Mouse (Mus musculus) bone marrow macrophage, adult 2 months (primary cell): ENCODE results near the gene Gpr85. TPM values are rescaled to one million over a fixed set of nuclear protein-coding genes. Genes with fewer than 3 reads are reported as not detected.

Source experiments
- H3K27ac ChIP-seq: 2 replicates; pipeline ENCODE4 v1.5.1; 2012; ENCODE audit warnings: low read depth, low read length; ENCODE audit not compliant: insufficient read depth
- H3K4me1 ChIP-seq: 2 replicates; pipeline ENCODE4 v1.6.1; 2012; ENCODE audit warnings: low read length; ENCODE audit not compliant: control insufficient read depth, insufficient read depth
- H3K4me3 ChIP-seq: 2 replicates; pipeline ENCODE4 v1.5.1; 2012; ENCODE audit warnings: mild to moderate bottlenecking, low read length, moderate library complexity; ENCODE audit not compliant: insufficient read depth
- CTCF ChIP-seq: IDR thresholded peaks from 2 replicates; pipeline ENCODE4 v1.5.1; 2012; ENCODE audit warnings: low read depth, mild to moderate bottlenecking, low read length, moderate library complexity
- POLR2A ChIP-seq: IDR thresholded peaks from 2 replicates; pipeline ENCODE4 v1.6.1; 2012; ENCODE audit warnings: mild to moderate bottlenecking, low read depth, low read length, borderline replicate concordance
- polyA plus RNA-seq: library from polyadenylated mRNA; stranded (reverse); fragments of >200 nt; gene quantifications from 2 replicates; pipeline ENCODE4 v1.2.4, GENCODE M21; 2012; ENCODE audit not compliant: missing spikeins, insufficient read depth, insufficient read length

The Gpr85 gene
- polyA plus RNA-seq: 6.7 and 9.7 TPM in 2 replicates

- H3K27ac ChIP-seq: peak within 1 kb of the TSS; percentile 27
- TF ChIP-seq POLR2A (no peak), CTCF (no peak)
- H3K4me1 ChIP-seq: peaks cover 8% of the 10 kb centered on the region
- peak within 1 kb of the TSS; percentile 65 for H3K4me3 ChIP-seq
These were observed at the start of gene Gpr85 for GRCm38 (mm10) chr6:13839345-13840054. Gpr85 (minus strand) TSS chr6:13839942.

- TF ChIP-seq CTCF (no peak), POLR2A (no peak)
- H3K4me1 ChIP-seq: no peaks in the 10 kb centered on the region
- no peak overlapping the region for H3K4me3 ChIP-seq
- H3K27ac ChIP-seq: no peak overlapping the region
These were observed 45.3 kb upstream of the Gpr85 start for GRCm38 (mm10) chr6:13884877-13885592.

GRCm38 (mm10) chr6:13882919-13883318 lies 43.2 kb upstream of the Gpr85 start:
- TF ChIP-seq POLR2A (no peak), CTCF (no peak)
- Histone ChIP-seq H3K4me3 (no peak overlapping the region), H3K4me1 (peaks cover 5% of the 10 kb centered on the region; the same call in 1 of the 2 replicates), H3K27ac (no peak overlapping the region)

GRCm38 (mm10) chr6:13873959-13874358 lies 34.2 kb upstream of the Gpr85 start:
- Histone ChIP-seq H3K4me1 (peaks cover 8% of the 10 kb centered on the region), H3K27ac (peak overlapping the region; percentile 19; the same call in 1 of the 2 replicates), H3K4me3 (no peak overlapping the region)
- TF ChIP-seq POLR2A (no peak), CTCF (no peak)

GRCm38 (mm10) chr6:13872076-13872475 lies 32.3 kb upstream of the Gpr85 start:
- Histone ChIP-seq H3K4me3 (peak overlapping the region; percentile 63), H3K4me1 (peaks cover 8% of the 10 kb centered on the region), H3K27ac (peak overlapping the region; percentile 97)
- TF ChIP-seq POLR2A (no peak), CTCF (no peak)

GRCm38 (mm10) chr6:13871625-13871958 lies 31.9 kb upstream of the Gpr85 start:
- peaks cover 8% of the 10 kb centered on the region for H3K4me1 ChIP-seq
- H3K27ac ChIP-seq: peak overlapping the region; percentile 97
- H3K4me3 ChIP-seq: peak overlapping the region; percentile 63
- TF ChIP-seq POLR2A (no peak), CTCF (no peak)

GRCm38 (mm10) chr6:13870919-13871624 lies 31.3 kb upstream of the Gpr85 start, which contains the start of gene 2610001J05Rik:
2610001J05Rik (minus strand) TSS chr6:13871518.
- TF ChIP-seq CTCF: no peak
- Histone ChIP-seq H3K27ac (peak within 1 kb of the TSS; percentile 97), H3K4me3 (peak within 1 kb of the TSS; percentile 94), H3K4me1 (peaks cover 8% of the 10 kb centered on the region)

- TF ChIP-seq CTCF (no peak), POLR2A (no peak)
- Histone ChIP-seq H3K4me3 (peak overlapping the region; percentile 94), H3K27ac (peak overlapping the region; percentile 93), H3K4me1 (peaks cover 11% of the 10 kb centered on the region)
These were observed 30.6 kb upstream of the Gpr85 start for GRCm38 (mm10) chr6:13870289-13870741.

- Histone ChIP-seq H3K27ac (peak overlapping the region; percentile 25; the same call in 1 of the 2 replicates), H3K4me1 (peaks cover 11% of the 10 kb centered on the region), H3K4me3 (no peak overlapping the region)
- no peak for TF ChIP-seq CTCF
- no peak for TF ChIP-seq POLR2A
These were observed 20.9 kb upstream of the Gpr85 start for GRCm38 (mm10) chr6:13860596-13860995.
